Mouse (Mus musculus): ENCODE results near the gene Unc93a. TPM values are rescaled to one million over a fixed set of nuclear protein-coding genes. Genes with fewer than 3 reads are reported as not detected.
"Not testable (repeated sequence)": the region's sequence is repeated elsewhere in the genome, so short reads cannot be mapped to it uniquely, and the experiment has no call there.

Unc93a gene
- polyA plus RNA-seq, 1 experiment: not detected

GRCm38 (mm10) chr17:13129324-13129723 lies 2.3 kb downstream of the Unc93a start:
- H3ac ChIP-seq (ENCODE audit: control insufficient read depth, insufficient read length); H3K4me2 ChIP-seq (ENCODE audit: low read depth); H3K79me2 ChIP-seq (ENCODE audit: control insufficient read depth, insufficient read depth); H3K36me3 ChIP-seq (ENCODE audit: control insufficient read depth, insufficient read depth); H3K4me3 ChIP-seq; H3K27me3 ChIP-seq (ENCODE audit: control insufficient read depth, insufficient read depth, insufficient read length): not testable (repeated sequence)

- H3K27me3 ChIP-seq (ENCODE audit: control insufficient read depth, insufficient read depth, insufficient read length); H3ac ChIP-seq (ENCODE audit: control insufficient read depth, insufficient read length): not testable (repeated sequence)
Measured at GRCm38 (mm10) chr17:13124241-13124640, 7.4 kb downstream of the Unc93a start.

GRCm38 (mm10) chr17:13123308-13124038 lies 8.1 kb downstream of the Unc93a start:
- H3ac ChIP-seq (ENCODE audit: control insufficient read depth, insufficient read length); H3K36me3 ChIP-seq (ENCODE audit: control insufficient read depth, insufficient read depth); H3K79me2 ChIP-seq (ENCODE audit: control insufficient read depth, insufficient read depth); H3K4me3 ChIP-seq; H3K4me2 ChIP-seq (ENCODE audit: low read depth); H3K27me3 ChIP-seq (ENCODE audit: control insufficient read depth, insufficient read depth, insufficient read length): not testable (repeated sequence)

More at GRCm38 (mm10) chr17:13124241-13124640, 7.4 kb downstream of the Unc93a start:
- H3K4me2 ChIP-seq (ENCODE audit: low read depth); H3K36me3 ChIP-seq (ENCODE audit: control insufficient read depth, insufficient read depth); H3K4me3 ChIP-seq; H3K79me2 ChIP-seq (ENCODE audit: control insufficient read depth, insufficient read depth): not testable (repeated sequence)

- not testable (repeated sequence) for H3K4me3 ChIP-seq; H3K4me2 ChIP-seq (ENCODE audit: low read depth); H3ac ChIP-seq (ENCODE audit: control insufficient read depth, insufficient read length); H3K36me3 ChIP-seq (ENCODE audit: control insufficient read depth, insufficient read depth); H3K79me2 ChIP-seq (ENCODE audit: control insufficient read depth, insufficient read depth); H3K27me3 ChIP-seq (ENCODE audit: control insufficient read depth, insufficient read depth, insufficient read length)
Measured at GRCm38 (mm10) chr17:13112504-13113291, 18.9 kb downstream of the Unc93a start.

GRCm38 (mm10) chr17:13106563-13106962 lies 25.0 kb downstream of the Unc93a start:
- H3K4me2 ChIP-seq (ENCODE audit: low read depth); H3K4me3 ChIP-seq; H3K36me3 ChIP-seq (ENCODE audit: control insufficient read depth, insufficient read depth); H3K27me3 ChIP-seq (ENCODE audit: control insufficient read depth, insufficient read depth, insufficient read length); H3ac ChIP-seq (ENCODE audit: control insufficient read depth, insufficient read length); H3K79me2 ChIP-seq (ENCODE audit: control insufficient read depth, insufficient read depth): not testable (repeated sequence)

GRCm38 (mm10) chr17:13092960-13093359 lies 38.6 kb downstream of the Unc93a start:
- H3K4me3 ChIP-seq; H3ac ChIP-seq (ENCODE audit: control insufficient read depth, insufficient read length); H3K4me2 ChIP-seq (ENCODE audit: low read depth); H3K36me3 ChIP-seq (ENCODE audit: control insufficient read depth, insufficient read depth); H3K79me2 ChIP-seq (ENCODE audit: control insufficient read depth, insufficient read depth); H3K27me3 ChIP-seq (ENCODE audit: control insufficient read depth, insufficient read depth, insufficient read length): not testable (repeated sequence)

GRCm38 (mm10) chr17:13092100-13092764 lies 39.4 kb downstream of the Unc93a start:
- H3K36me3 ChIP-seq (ENCODE audit: control insufficient read depth, insufficient read depth); H3K4me3 ChIP-seq; H3K4me2 ChIP-seq (ENCODE audit: low read depth); H3K79me2 ChIP-seq (ENCODE audit: control insufficient read depth, insufficient read depth); H3ac ChIP-seq (ENCODE audit: control insufficient read depth, insufficient read length); H3K27me3 ChIP-seq (ENCODE audit: control insufficient read depth, insufficient read depth, insufficient read length): not testable (repeated sequence)

GRCm38 (mm10) chr17:13091510-13091909 lies 40.1 kb downstream of the Unc93a start:
- H3K36me3 ChIP-seq (ENCODE audit: control insufficient read depth, insufficient read depth); H3K79me2 ChIP-seq (ENCODE audit: control insufficient read depth, insufficient read depth); H3K27me3 ChIP-seq (ENCODE audit: control insufficient read depth, insufficient read depth, insufficient read length); H3K4me3 ChIP-seq; H3ac ChIP-seq (ENCODE audit: control insufficient read depth, insufficient read length); H3K4me2 ChIP-seq (ENCODE audit: low read depth): not testable (repeated sequence)

- not testable (repeated sequence) for H3K79me2 ChIP-seq (ENCODE audit: control insufficient read depth, insufficient read depth); H3K4me3 ChIP-seq; H3K27me3 ChIP-seq (ENCODE audit: control insufficient read depth, insufficient read depth, insufficient read length); H3ac ChIP-seq (ENCODE audit: control insufficient read depth, insufficient read length); H3K36me3 ChIP-seq (ENCODE audit: control insufficient read depth, insufficient read depth); H3K4me2 ChIP-seq (ENCODE audit: low read depth)
Measured at GRCm38 (mm10) chr17:13069227-13069626, 62.4 kb downstream of the Unc93a start.

- H3K36me3 ChIP-seq (ENCODE audit: control insufficient read depth, insufficient read depth); H3K27me3 ChIP-seq (ENCODE audit: control insufficient read depth, insufficient read depth, insufficient read length); H3K4me3 ChIP-seq; H3ac ChIP-seq (ENCODE audit: control insufficient read depth, insufficient read length); H3K79me2 ChIP-seq (ENCODE audit: control insufficient read depth, insufficient read depth); H3K4me2 ChIP-seq (ENCODE audit: low read depth): not testable (repeated sequence)
Measured at GRCm38 (mm10) chr17:13067864-13068385, 63.7 kb downstream of the Unc93a start.

- H3K79me2 ChIP-seq (ENCODE audit: control insufficient read depth, insufficient read depth); H3K4me2 ChIP-seq (ENCODE audit: low read depth); H3K36me3 ChIP-seq (ENCODE audit: control insufficient read depth, insufficient read depth); H3K27me3 ChIP-seq (ENCODE audit: control insufficient read depth, insufficient read depth, insufficient read length); H3ac ChIP-seq (ENCODE audit: control insufficient read depth, insufficient read length); H3K4me3 ChIP-seq: not testable (repeated sequence)
Measured at GRCm38 (mm10) chr17:13062882-13063281, 68.7 kb downstream of the Unc93a start.

GRCm38 (mm10) chr17:13060804-13061203 lies 70.8 kb downstream of the Unc93a start, which contains the start of gene Tcp10b:
TSS of gene Tcp10b (plus strand) at chr17:13061104.
- H3K27me3 ChIP-seq (ENCODE audit: control insufficient read depth, insufficient read depth, insufficient read length); H3K79me2 ChIP-seq (ENCODE audit: control insufficient read depth, insufficient read depth); H3ac ChIP-seq (ENCODE audit: control insufficient read depth, insufficient read length); H3K36me3 ChIP-seq (ENCODE audit: control insufficient read depth, insufficient read depth); H3K4me2 ChIP-seq (ENCODE audit: low read depth); H3K4me3 ChIP-seq: not testable (repeated sequence)
